Mouse (Mus musculus) midbrain, embryonic 15.5 days (tissue): Measurements from ENCODE around the gene Sgcb. TPM values are rescaled to one million over a fixed set of nuclear protein-coding genes. Genes with fewer than 3 reads are reported as not detected.

ENCODE experiments used
- ATAC-seq: fragments of 200-750 bp; cut with Nextera tagmentation; replicated peaks from 2 replicates; pipeline ENCODE4 v1.8.0; 2017; ENCODE audit warnings: moderate TSS enrichment
- H3K27ac ChIP-seq: fragments of 300-500 bp; sonication (generic); 2 replicates; pipeline ENCODE4 v1.5.1; 2015; ENCODE audit warnings: mild to moderate bottlenecking, inconsistent platforms
- H3K27me3 ChIP-seq: fragments of 300-500 bp; sonication (generic); replicated peaks from 2 replicates; pipeline ENCODE4 v1.6.1; 2015; ENCODE audit warnings: inconsistent platforms
- H3K36me3 ChIP-seq: fragments of 300-500 bp; sonication (generic); replicated peaks from 2 replicates; pipeline ENCODE4 v1.6.1; 2015; ENCODE audit warnings: inconsistent platforms
- H3K4me1 ChIP-seq: fragments of 300-500 bp; sonication (generic); 2 replicates; pipeline ENCODE4 v1.6.1; 2015; ENCODE audit warnings: inconsistent platforms
- H3K4me2 ChIP-seq: fragments of 300-500 bp; sonication (generic); 2 replicates; pipeline ENCODE4 v1.6.1; 2015; ENCODE audit warnings: inconsistent platforms, mild to moderate bottlenecking, moderate library complexity
- H3K4me3 ChIP-seq: fragments of 300-500 bp; sonication (generic); 2 replicates; pipeline ENCODE4 v1.5.1; 2015; ENCODE audit warnings: mild to moderate bottlenecking, inconsistent platforms
- H3K9ac ChIP-seq: fragments of 300-500 bp; sonication (generic); 2 replicates; pipeline ENCODE4 v1.6.1; 2015; ENCODE audit warnings: mild to moderate bottlenecking, inconsistent platforms
- H3K9me3 ChIP-seq: fragments of 300-500 bp; sonication (generic); 2 replicates; pipeline ENCODE4 v1.6.1; 2016; ENCODE audit warnings: inconsistent platforms
- WGBS: fragments of 180-500 bp; shearing (Covaris S2); methylation state at CpG from one replicate; pipeline ENCODE4 v1.1.7; 2015; ENCODE audit warnings: mixed read lengths; 5-methylcytosine and 5-hydroxymethylcytosine counted together
- polyA plus RNA-seq: library from polyadenylated mRNA; unstranded; fragments of >200 nt; fragmentation: Nextera tagmentation; extraction: Ambion mirVana; gene quantifications from 2 replicates; pipeline ENCODE4 v1.2.1, GENCODE M21; 2015

Sgcb gene
- 35.8 and 36.6 TPM in 2 replicates for polyA plus RNA-seq

DNA sequence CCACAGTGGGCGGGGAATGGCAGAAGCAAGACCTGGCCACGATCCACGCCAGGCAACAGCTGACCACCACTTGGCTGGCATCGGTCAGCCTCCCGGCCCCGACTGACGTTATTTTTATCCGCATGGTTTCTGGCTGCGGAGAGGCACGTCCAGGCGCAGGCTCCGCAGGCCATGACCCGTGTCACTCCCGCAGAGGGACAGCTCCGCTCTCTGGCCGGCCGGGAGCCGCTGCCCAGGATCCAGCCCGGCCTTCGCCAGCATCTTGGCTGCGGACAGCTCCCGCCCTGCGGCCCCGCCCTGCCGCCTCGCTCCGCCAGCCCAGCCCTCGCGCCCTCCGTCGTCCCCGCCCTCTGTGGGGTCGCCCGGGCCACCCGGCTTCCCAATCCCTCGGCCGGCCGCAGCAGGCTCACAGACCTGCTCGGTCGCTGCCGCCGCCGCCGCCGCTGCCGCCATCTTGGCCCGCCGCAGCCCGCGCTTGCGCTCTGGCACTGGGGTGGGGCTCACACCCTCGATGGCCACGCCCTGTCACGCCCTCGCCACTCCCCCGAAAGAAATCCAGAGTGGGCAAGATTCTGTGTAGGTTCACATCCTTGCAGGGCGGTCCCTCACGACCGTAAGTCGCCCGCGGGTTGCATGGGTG lies at the start of gene Sgcb:
TSS of gene Sgcb (minus strand) at position 530 of the 640 bp plus-strand sequence.
- Histone ChIP-seq H3K4me2 (peak within 1 kb of the TSS; percentile 81), H3K27ac (no peak within 1 kb of the TSS; the same call in 1 of the 2 replicates), H3K4me1 (peaks cover 33% of the 10 kb centered on the region), H3K9me3 (no peaks in the 10 kb centered on the region), H3K4me3 (peak within 1 kb of the TSS; percentile 92), H3K9ac (peak within 1 kb of the TSS; percentile 90), H3K36me3 (no peaks in the 10 kb centered on the region; the same call in 1 of the 2 replicates), H3K27me3 (peaks cover 45% of the 10 kb centered on the region)
- WGBS = under 1% methylated on average over 62 of the region's 62 CpGs
- peak; percentile 89 for ATAC-seq

DNA sequence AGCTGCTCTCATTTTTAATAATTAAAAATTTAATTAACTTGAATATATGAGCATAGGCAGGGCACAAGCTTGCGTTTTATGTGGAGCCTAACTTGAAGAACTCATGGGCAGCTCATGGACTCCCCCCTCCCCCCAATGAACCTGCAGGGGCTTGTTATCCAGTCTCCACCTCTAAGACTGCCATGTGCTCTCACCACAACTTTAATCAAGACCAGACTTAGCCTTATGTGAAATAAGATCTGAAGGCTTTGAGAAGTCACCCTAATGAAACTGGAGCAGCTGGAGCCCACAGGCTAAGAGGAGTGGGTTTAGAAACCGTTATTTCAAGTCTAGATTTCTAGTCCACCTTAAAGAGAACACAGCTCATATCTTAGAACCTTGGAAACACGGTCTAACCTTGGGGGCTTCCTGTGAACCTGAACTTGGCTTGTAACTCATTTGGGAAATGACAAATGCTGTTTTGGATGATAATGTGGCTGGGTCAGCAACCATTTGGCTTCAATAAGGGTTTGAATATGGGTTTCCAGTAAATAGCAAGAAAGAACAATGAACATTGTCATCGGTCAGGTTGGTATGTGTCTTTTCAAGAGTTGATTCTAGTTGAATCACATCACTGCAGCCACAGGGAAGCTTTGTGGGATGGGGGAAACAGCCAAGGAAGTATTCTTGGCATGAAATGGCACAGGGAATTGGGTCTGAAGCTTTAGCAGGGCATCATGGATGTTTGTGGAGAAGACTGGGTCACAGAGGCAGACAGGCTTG lies 46.8 kb upstream of the Sgcb start:
- WGBS = 82% methylated on average over 4 of the region's 4 CpGs
- Histone ChIP-seq H3K4me1 (no peaks in the 10 kb centered on the region), H3K9me3 (no peaks in the 10 kb centered on the region), H3K27ac (no peak overlapping the region), H3K9ac (no peak overlapping the region), H3K27me3 (no peaks in the 10 kb centered on the region), H3K4me2 (no peak overlapping the region), H3K4me3 (no peak overlapping the region), H3K36me3 (no peaks in the 10 kb centered on the region)
- ATAC-seq = no peak

DNA sequence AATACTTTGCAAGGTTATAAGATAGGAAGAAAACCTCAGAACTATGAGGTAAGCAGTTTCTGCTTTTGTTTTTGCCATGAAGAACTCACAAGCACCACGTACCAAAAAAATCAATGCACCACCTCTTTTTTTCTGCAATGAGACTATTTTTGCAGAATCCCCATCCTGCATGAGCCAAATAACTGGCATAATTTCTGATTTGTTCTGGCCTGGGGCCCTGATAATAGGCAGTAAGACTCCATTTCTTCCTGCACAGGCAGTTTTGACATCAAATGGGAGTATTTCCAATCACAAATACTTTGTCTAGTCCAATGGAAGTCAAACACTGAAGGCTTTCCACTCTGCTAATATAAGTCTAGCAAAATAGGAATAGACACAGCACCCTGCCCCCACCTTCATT lies 46.2 kb upstream of the Sgcb start:
- Histone ChIP-seq H3K9me3 (no peaks in the 10 kb centered on the region), H3K9ac (no peak overlapping the region), H3K4me3 (no peak overlapping the region), H3K27ac (no peak overlapping the region), H3K4me2 (no peak overlapping the region), H3K4me1 (no peaks in the 10 kb centered on the region), H3K36me3 (no peaks in the 10 kb centered on the region), H3K27me3 (no peaks in the 10 kb centered on the region)
- 67% methylated on average over 1 of the region's 1 CpGs for WGBS
- ATAC-seq = no peak

DNA sequence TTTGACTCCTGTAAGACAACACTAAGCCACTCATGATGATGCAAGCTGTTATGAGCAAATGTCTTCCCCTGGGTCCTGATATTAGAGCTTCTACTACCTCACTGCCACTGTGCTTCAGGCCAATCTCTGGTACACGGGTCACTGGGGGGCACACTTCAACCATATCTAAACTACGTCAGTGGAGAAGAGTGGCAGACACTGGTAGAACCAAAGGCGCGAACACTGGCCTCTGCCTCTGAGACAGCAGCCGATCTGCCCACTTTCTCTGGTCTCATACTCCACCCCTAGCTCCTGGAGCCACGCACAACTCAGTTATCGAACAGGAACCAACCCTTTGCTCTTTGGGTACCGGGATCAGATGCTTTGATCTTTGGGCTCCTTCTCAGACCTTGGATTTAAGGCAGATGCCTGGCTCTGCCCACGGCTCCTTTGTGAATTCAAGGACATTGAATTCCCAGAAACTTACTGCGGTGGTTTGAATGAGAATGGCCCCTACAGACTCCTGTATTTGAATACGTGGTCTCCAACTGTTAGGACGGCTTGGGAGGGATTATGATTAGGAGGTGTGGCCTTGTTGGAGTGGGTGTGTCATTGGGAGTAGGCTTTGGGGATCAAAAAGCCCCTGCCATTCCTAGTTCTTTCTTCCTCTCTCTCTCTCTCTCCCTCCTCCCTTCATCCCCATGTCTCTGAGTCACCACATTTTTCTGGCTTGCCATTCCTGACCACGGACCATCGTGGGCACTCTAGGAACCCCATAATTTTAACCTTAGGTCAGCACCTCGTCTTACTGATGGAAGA lies 44.3 kb upstream of the Sgcb start:
- Histone ChIP-seq H3K27me3 (no peaks in the 10 kb centered on the region), H3K4me1 (no peaks in the 10 kb centered on the region), H3K4me3 (no peak overlapping the region), H3K9ac (no peak overlapping the region), H3K27ac (no peak overlapping the region), H3K4me2 (no peak overlapping the region), H3K9me3 (no peaks in the 10 kb centered on the region), H3K36me3 (no peaks in the 10 kb centered on the region)
- ATAC-seq = no peak
- WGBS = 27% methylated on average over 15 of the region's 15 CpGs

DNA sequence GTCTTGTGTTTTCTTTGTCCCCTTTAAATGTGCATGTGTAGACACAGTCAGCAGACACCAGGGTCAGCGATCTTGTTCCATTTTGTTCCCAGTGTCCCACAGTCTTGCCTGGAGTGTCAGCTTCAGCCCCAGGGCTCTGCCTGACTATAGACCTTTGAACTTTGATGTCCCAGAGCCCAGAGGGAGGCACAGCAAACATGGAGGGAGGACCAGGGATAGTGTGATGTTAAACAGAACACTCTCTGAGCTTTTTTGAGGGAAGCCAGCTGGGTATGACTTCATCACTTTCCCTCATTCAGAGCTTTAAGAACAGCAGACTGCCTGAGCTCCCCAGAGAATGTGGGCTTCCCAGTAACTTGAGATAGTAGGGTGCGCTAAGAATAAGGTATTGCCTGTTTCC lies 42.6 kb upstream of the Sgcb start:
- H3K4me2 ChIP-seq = no peak overlapping the region
- H3K27me3 ChIP-seq = no peaks in the 10 kb centered on the region
- no peak overlapping the region for H3K9ac ChIP-seq
- H3K4me1 ChIP-seq = no peaks in the 10 kb centered on the region
- no peak overlapping the region for H3K4me3 ChIP-seq
- H3K36me3 ChIP-seq = no peaks in the 10 kb centered on the region
- no peaks in the 10 kb centered on the region for H3K9me3 ChIP-seq
- H3K27ac ChIP-seq = no peak overlapping the region
- ATAC-seq = no peak
- 70% methylated on average over 2 of the region's 2 CpGs for WGBS

DNA sequence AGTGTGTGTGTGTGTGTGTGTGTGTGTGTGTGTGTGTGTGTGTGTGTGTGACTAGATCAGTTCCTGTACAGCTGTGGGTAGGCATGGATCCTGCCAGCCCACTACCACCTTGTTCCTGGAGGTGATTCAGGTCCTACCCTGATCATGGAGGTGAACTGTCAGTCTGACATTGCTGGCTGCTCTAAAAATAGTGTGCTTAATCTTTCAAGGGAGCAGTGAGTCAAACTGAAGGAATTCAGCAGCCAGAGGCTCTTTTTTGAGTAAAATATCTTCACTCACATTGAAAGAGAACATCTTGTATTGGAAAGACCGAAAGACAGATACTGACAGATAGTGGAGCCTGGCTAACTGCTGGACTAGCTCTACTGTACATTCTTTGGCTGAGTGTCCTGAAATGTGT lies 41.0 kb upstream of the Sgcb start:
- WGBS = 87% methylated on average over 1 of the region's 1 CpGs

DNA sequence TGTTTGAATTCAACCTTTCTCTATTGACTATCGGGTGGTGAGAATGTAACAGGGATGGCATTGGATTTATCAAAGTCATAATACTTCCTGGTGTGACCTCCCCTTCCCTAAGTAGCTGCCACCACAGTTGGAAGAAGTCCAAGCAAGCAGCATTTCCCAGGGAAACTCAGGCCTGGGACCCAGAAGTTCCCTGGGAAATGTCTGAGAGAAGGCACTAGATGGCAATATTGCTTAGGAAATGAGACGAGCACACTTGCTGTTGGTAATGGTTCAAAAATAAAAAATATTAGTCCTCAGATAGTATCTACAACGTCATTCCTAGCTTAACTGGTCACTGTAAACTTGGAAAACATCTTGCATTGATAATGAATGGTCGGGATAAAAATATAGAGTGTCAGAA lies 38.6 kb upstream of the Sgcb start:
- Histone ChIP-seq H3K4me2 (no peak overlapping the region), H3K27me3 (no peaks in the 10 kb centered on the region), H3K4me1 (no peaks in the 10 kb centered on the region), H3K27ac (no peak overlapping the region), H3K9ac (no peak overlapping the region), H3K9me3 (no peaks in the 10 kb centered on the region), H3K4me3 (no peak overlapping the region), H3K36me3 (no peaks in the 10 kb centered on the region)
- 24% methylated on average over 4 of the region's 4 CpGs for WGBS
- ATAC-seq = 0 out of 2 replicates have a peak, but pooled peaks have one; percentile 20

More for the DNA sequence above, 41.0 kb upstream of the Sgcb start:
- no peaks in the 10 kb centered on the region for H3K36me3 ChIP-seq
- H3K4me3 ChIP-seq = no peak overlapping the region
- H3K9ac ChIP-seq = no peak overlapping the region
- no peak overlapping the region for H3K4me2 ChIP-seq
- no peaks in the 10 kb centered on the region for H3K4me1 ChIP-seq
- H3K27me3 ChIP-seq = no peaks in the 10 kb centered on the region
- no peak for ATAC-seq
- H3K27ac ChIP-seq = no peak overlapping the region
- H3K9me3 ChIP-seq = no peaks in the 10 kb centered on the region

DNA sequence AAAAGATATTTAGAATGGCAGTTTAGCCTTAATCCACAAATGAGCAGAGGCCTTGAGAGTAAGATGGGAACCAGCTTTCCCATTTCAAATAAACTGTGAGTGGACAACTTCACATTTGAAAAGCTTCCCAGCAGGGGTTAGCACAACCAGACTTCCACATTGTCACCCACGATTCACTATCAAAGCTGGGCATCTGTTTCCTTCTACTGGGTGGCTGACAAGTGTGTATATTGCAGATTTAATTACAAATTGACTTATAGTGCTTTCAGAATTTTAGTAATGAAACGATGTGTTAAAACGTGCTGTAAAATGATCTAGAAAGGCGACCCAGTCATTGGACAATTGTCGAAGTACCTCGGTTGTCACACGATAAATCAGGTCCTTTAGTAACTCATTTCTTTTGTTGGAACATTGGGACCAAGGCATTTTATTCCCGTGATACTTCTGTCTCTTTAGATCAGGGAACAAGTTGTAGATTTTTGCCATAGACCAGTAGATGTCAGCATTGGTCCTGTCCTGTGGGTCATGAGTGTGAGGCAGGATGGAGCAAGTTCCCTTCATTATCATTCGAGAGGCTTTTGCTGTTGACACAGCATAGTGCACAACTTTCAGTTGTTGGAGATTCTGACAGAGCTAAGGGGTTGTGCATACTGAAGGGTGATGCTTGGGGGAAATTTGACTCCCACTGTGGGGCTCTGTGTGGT lies 36.3 kb upstream of the Sgcb start:
- Histone ChIP-seq H3K9ac (no peak overlapping the region), H3K36me3 (no peaks in the 10 kb centered on the region), H3K4me1 (no peaks in the 10 kb centered on the region), H3K4me2 (no peak overlapping the region), H3K27me3 (no peaks in the 10 kb centered on the region), H3K9me3 (no peaks in the 10 kb centered on the region), H3K27ac (no peak overlapping the region), H3K4me3 (no peak overlapping the region)
- WGBS = 61% methylated on average over 9 of the region's 9 CpGs
- ATAC-seq = no peak

DNA sequence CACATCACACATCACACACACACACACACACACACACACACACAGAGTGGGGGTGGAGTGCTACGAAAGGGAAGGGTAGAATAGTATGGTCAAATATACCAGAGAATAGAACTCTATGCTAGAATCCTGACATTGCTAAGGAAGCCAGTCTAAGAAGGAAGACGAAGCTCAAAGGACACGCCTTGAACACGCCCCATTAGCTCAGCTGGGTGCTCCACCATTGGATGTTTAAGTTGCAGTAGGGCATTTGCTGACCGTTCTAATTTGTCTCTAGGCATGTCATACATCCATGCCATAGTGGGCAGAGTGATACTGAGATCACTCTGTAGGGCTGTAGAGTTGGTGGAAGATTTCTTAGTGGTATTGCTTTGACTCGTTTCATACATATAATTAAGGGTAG lies 35.6 kb upstream of the Sgcb start:
- H3K4me3 ChIP-seq = no peak overlapping the region
- H3K9ac ChIP-seq = no peak overlapping the region
- no peaks in the 10 kb centered on the region for H3K4me1 ChIP-seq
- 86% methylated on average over 6 of the region's 6 CpGs for WGBS
- H3K4me2 ChIP-seq = no peak overlapping the region
- H3K9me3 ChIP-seq = no peaks in the 10 kb centered on the region
- ATAC-seq = no peak
- H3K27ac ChIP-seq = no peak overlapping the region
- H3K36me3 ChIP-seq = no peaks in the 10 kb centered on the region
- no peaks in the 10 kb centered on the region for H3K27me3 ChIP-seq

DNA sequence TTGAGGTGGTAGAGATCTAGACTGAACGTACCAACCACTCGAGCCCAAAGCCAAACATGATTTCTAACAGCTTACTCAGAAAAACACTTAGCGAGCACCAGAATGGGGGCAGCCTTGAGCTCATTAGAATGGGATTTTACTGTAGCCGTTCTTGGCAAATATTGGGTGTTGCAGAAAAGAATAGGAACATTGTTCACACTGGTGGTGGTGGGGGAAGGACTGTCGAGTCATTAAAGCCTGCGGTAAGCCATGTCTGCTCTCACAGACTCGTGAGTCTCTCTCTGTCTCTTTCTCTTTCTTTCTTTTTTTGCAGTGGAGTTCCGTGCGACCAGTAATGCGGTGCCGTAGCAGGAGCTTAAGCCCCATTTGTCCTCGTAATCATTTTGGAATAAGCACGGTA lies 29.0 kb upstream of the Sgcb start:
- Histone ChIP-seq H3K9me3 (no peaks in the 10 kb centered on the region), H3K27me3 (no peaks in the 10 kb centered on the region), H3K27ac (no peak overlapping the region), H3K4me3 (no peak overlapping the region), H3K4me1 (no peaks in the 10 kb centered on the region), H3K4me2 (0 out of 2 replicates have a peak overlapping the region, but pooled peaks have one; percentile 4), H3K9ac (no peak overlapping the region), H3K36me3 (no peaks in the 10 kb centered on the region)
- ATAC-seq = no peak
- WGBS = 63% methylated on average over 13 of the region's 13 CpGs

DNA sequence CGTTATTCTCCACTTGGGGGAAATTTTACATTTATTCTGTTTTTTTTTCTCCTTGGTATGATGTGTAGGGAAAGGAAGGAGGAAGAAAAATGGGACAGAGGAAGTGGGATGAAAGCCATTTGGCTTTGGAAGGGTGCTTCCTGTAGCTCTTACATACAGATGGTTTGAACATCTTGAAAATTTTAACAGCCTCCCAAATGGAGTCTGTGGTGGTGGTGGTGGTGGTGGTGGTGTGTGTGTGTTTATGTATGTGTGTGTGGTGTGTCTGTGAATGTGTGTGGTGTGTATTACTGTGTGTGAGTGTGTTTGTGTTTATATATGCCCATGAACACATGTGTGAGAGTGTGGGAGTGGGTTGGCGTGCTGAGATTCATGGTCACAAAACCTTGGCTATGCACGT lies 28.0 kb upstream of the Sgcb start:
- H3K4me3 ChIP-seq = no peak overlapping the region
- no peak overlapping the region for H3K27ac ChIP-seq
- no peaks in the 10 kb centered on the region for H3K9me3 ChIP-seq
- ATAC-seq = no peak
- H3K4me1 ChIP-seq = no peaks in the 10 kb centered on the region
- H3K36me3 ChIP-seq = no peaks in the 10 kb centered on the region
- WGBS = 89% methylated on average over 3 of the region's 3 CpGs
- H3K27me3 ChIP-seq = no peaks in the 10 kb centered on the region
- no peak overlapping the region for H3K4me2 ChIP-seq
- H3K9ac ChIP-seq = no peak overlapping the region

DNA sequence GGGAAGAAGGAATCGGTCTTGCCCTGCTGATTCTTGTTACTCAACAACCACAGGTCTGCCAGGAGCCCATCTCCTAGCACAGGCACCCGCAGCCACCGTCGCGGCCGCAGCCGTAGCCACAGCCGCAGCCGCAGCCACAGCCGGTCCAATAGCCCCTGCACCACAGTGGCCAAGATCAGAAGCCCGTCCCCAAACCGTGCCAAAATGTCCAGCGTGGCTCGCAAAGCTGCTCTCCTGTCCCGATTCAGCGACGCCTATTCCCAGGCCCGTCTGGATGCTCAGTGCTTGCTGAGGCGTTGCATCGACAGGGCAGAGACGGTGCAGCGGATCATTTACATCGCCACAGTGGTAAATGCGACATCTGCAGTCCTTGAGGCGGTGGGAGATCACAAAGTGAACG lies 21.8 kb upstream of the Sgcb start:
- 33% methylated on average over 26 of the region's 26 CpGs for WGBS
- Histone ChIP-seq H3K9me3 (no peaks in the 10 kb centered on the region), H3K36me3 (no peaks in the 10 kb centered on the region), H3K4me2 (peak overlapping the region; percentile 36; the same call in 1 of the 2 replicates), H3K27ac (no peak overlapping the region), H3K4me1 (no peaks in the 10 kb centered on the region), H3K27me3 (no peaks in the 10 kb centered on the region), H3K9ac (no peak overlapping the region), H3K4me3 (peak overlapping the region; percentile 19)
- no peak for ATAC-seq
